Mouse (Mus musculus) CD4-positive, CD25-positive, alpha-beta regulatory T cell, adult 4 months (primary cell): ENCODE measurements around the gene Olfr1129. TPM values are rescaled to one million over a fixed set of nuclear protein-coding genes. Genes with fewer than 3 reads are reported as not detected.
"Not testable (repeated sequence)": the region's sequence is repeated elsewhere in the genome, so short reads cannot be mapped to it uniquely, and the experiment has no call there.

Experiments
- ATAC-seq: one replicate; pipeline ENCODE4 v1.8.0; 2017
- polyA plus RNA-seq, 2 experiments: library from polyadenylated mRNA; unstranded; fragments of 100-300 nt; shearing (Covaris generic); gene quantifications; one replicate each; pipeline ENCODE4 v1.2.1; 2017

Gene Olfr1129
- polyA plus RNA-seq: not detected

GRCm38 (mm10) chr2:87573602-87574001 is at the start of gene Olfr1129:
Olfr1129 (plus strand) TSS chr2:87573902.
- not testable (repeated sequence) for ATAC-seq

GRCm38 (mm10) chr2:87525899-87526616 is 47.6 kb upstream of the Olfr1129 start:
- ATAC-seq: not testable (repeated sequence)

GRCm38 (mm10) chr2:87531496-87531895 is 42.2 kb upstream of the Olfr1129 start, which contains the start of gene Olfr153:
Olfr153 (plus strand) TSS chr2:87531796.
- no peak for ATAC-seq

- ATAC-seq: no peak
Observed at GRCm38 (mm10) chr2:87534826-87535225, 38.9 kb upstream of the Olfr1129 start.

GRCm38 (mm10) chr2:87545442-87545841 is 28.3 kb upstream of the Olfr1129 start, which contains the start of gene Olfr1128:
Olfr1128 (minus strand) TSS chr2:87545542.
- no peak for ATAC-seq

- ATAC-seq: not testable (repeated sequence)
Observed at GRCm38 (mm10) chr2:87605912-87606311, 32.2 kb downstream of the Olfr1129 start, which contains the start of gene Olfr1130. Olfr1130 (plus strand) TSS chr2:87606212.

- ATAC-seq: no peak
Observed at GRCm38 (mm10) chr2:87626804-87627203, 53.1 kb downstream of the Olfr1129 start, which contains the start of gene Olfr1131. Olfr1131 (plus strand) TSS chr2:87627104.

Other genes starting within 250 kb of the Olfr1129 start
- not detected for gene Olfr1120, start 219.1 kb upstream of the Olfr1129 start, polyA plus RNA-seq
- gene Olfr1121, start 204.0 kb upstream of the Olfr1129 start, polyA plus RNA-seq: not detected
- gene Olfr1122, start 188.1 kb upstream of the Olfr1129 start, polyA plus RNA-seq: not detected
- gene Olfr1123, start 157.3 kb upstream of the Olfr1129 start, polyA plus RNA-seq: not detected
- gene Olfr1124, start 143.6 kb upstream of the Olfr1129 start, polyA plus RNA-seq: 1 to 10 TPM in 1 of 2 experiments, not detected in 1; 3.3 TPM
- gene Olfr1126, start 119.9 kb upstream of the Olfr1129 start, polyA plus RNA-seq: not detected
- gene Pramel7, start 76.8 kb upstream of the Olfr1129 start, polyA plus RNA-seq: not detected
- gene Pramel6, start 67.3 kb upstream of the Olfr1129 start, polyA plus RNA-seq: not detected
- not detected for gene Olfr153, start 42.1 kb upstream of the Olfr1129 start, polyA plus RNA-seq
- not detected for gene Olfr1128, start 28.4 kb upstream of the Olfr1129 start, polyA plus RNA-seq
- not detected for gene Olfr1130, start 32.3 kb downstream of the Olfr1129 start, polyA plus RNA-seq
- gene Olfr1131, start 53.2 kb downstream of the Olfr1129 start, polyA plus RNA-seq: not detected
- gene Olfr1132, start 63.6 kb downstream of the Olfr1129 start, polyA plus RNA-seq: not detected
- not detected for gene Olfr1133, start 73.5 kb downstream of the Olfr1129 start, polyA plus RNA-seq
- not detected for gene Olfr1134, start 84.6 kb downstream of the Olfr1129 start, polyA plus RNA-seq
- not detected for gene Olfr1135, start 99.8 kb downstream of the Olfr1129 start, polyA plus RNA-seq
- gene Olfr1136, start 120.0 kb downstream of the Olfr1129 start, polyA plus RNA-seq: not detected
- not detected for gene Olfr1137, start 139.3 kb downstream of the Olfr1129 start, polyA plus RNA-seq
- gene Olfr1138, start 166.1 kb downstream of the Olfr1129 start, polyA plus RNA-seq: not detected
- gene Olfr1140, start 169.8 kb downstream of the Olfr1129 start, polyA plus RNA-seq: not detected
- gene Olfr1141, start 180.1 kb downstream of the Olfr1129 start, polyA plus RNA-seq: not detected
- gene Olfr152, start 205.6 kb downstream of the Olfr1129 start, polyA plus RNA-seq: not detected
- not detected for gene Olfr1143, start 226.7 kb downstream of the Olfr1129 start, polyA plus RNA-seq
- gene Olfr1145, start 235.9 kb downstream of the Olfr1129 start, polyA plus RNA-seq: not detected